9 mouse cellular contexts compared by ENCODE assay signal in the genomic region with DNA sequence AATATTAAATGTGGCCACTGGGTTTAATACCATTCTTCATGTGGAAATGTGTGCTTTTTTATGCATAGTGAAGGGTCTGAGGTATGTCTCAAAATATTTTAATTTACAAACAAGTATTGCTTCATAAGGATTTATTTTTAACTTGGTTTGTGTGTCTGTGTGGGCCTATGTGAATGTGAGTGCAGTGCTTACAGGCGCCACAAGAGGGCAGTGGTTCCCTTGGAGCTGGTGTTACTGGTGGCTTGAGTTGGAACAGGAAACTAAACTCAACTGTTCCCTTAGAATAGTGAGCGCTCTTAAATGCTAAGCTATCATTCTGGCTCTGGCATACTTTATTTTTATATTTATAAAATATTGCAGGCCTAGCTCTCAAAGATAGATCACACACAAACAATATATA. TPM values are rescaled to one million over a fixed set of nuclear protein-coding genes. Genes with fewer than 3 reads are reported as not detected.
DNase-seq lines count a peak whose midpoint lies in the region; ATAC-seq and TF ChIP-seq lines count a peak whose summit lies in the region.
"Had no signal": no experiment of that assay in that cellular context is flagged by ENCODE, and none has a peak within 500 bp of the region (broad histone marks: within the 10 kb centered on the region; RNA-seq: fewer than 3 reads in every experiment).

No protein-coding gene starts in this region.

- H3K36me3 ChIP-seq in midbrain, embryonic 10.5 days: no peaks in the 10 kb centered on the region
- no peaks in the 10 kb centered on the region for H3K36me3 ChIP-seq in midbrain, embryonic 16.5 days (ENCODE audit: control insufficient read depth, insufficient read depth, low read length)
- H3K36me3 ChIP-seq: heart, embryonic 15.5 days had no signal

- TF ChIP-seq CTCF in gastrocnemius, adult 2 months (IDR thresholded peaks at IDR 0.05): peak; percentile 41; the same call in 1 of the 2 replicates

- no peaks in the 10 kb centered on the region for H3K4me1 ChIP-seq in midbrain, embryonic 10.5 days
- no peaks in the 10 kb centered on the region for H3K4me1 ChIP-seq in midbrain, embryonic 16.5 days (ENCODE audit: control insufficient read depth, insufficient read depth, low read length)
- H3K4me1 ChIP-seq: heart, embryonic 15.5 days had no signal

- H3K9me3 ChIP-seq in midbrain, embryonic 10.5 days (replicated peaks): no peaks in the 10 kb centered on the region
- H3K9me3 ChIP-seq in midbrain, embryonic 16.5 days (replicated peaks; ENCODE audit: control insufficient read depth, low read length, poor library complexity, severe bottlenecking): no peaks in the 10 kb centered on the region
- H3K9me3 ChIP-seq: heart, embryonic 15.5 days had no signal

- no peak overlapping the region for H3K4me2 ChIP-seq in midbrain, embryonic 16.5 days (ENCODE audit: low read length)
- H3K4me2 ChIP-seq: heart, embryonic 15.5 days had no signal

- no peak for ATAC-seq in midbrain, embryonic 16.5 days

- peaks cover 15% of the 10 kb centered on the region for H3K27me3 ChIP-seq in midbrain, embryonic 10.5 days (ENCODE audit: low read depth, poor library complexity, severe bottlenecking)
- H3K27me3 ChIP-seq in midbrain, embryonic 16.5 days (ENCODE audit: control insufficient read depth, insufficient read depth, low read depth, low read length): no peaks in the 10 kb centered on the region

- no peak overlapping the region for H3K27ac ChIP-seq in gastrocnemius, adult 2 months
- no peak overlapping the region for H3K27ac ChIP-seq in midbrain, embryonic 10.5 days (replicated peaks)
- H3K27ac ChIP-seq in midbrain, embryonic 16.5 days (ENCODE audit: low read length): no peak overlapping the region
- H3K27ac ChIP-seq: heart, embryonic 15.5 days had no signal

- peak; percentile 14 for DNase-seq in gastrocnemius, adult 2 months
- no peak for DNase-seq in gastrocnemius, adult 8-10 months (ENCODE audit: low spot score in 2 of 2)
- peak; percentile 53 for DNase-seq in midbrain, embryonic 10.5 days (ENCODE audit: low spot score)
- peak; percentile 46 to 53 for DNase-seq in adrenal gland, postnatal 36 days
- peak; percentile 10 for DNase-seq in kidney, postnatal 14 days
- DNase-seq in urinary bladder, postnatal 10 days (ENCODE audit: low spot score): no peak
- DNase-seq in Muller cell, postnatal 12 days (ENCODE audit: inconsistent ontology term): no peak

- no peak overlapping the region for H3K9ac ChIP-seq in midbrain, embryonic 16.5 days (ENCODE audit: low read depth, low read length)
- H3K9ac ChIP-seq: heart, embryonic 15.5 days had no signal

- intact Hi-C loops in gastrocnemius, adult 2 months (cut with DNase I): no loop called here

- 46% methylated on average over 2 of the region's 2 CpGs for WGBS in midbrain, embryonic 10.5 days
- 50% methylated on average over 2 of the region's 2 CpGs for WGBS in midbrain, embryonic 16.5 days

- no peak overlapping the region for H3K4me3 ChIP-seq in gastrocnemius, adult 2 months
- H3K4me3 ChIP-seq in midbrain, embryonic 10.5 days: no peak overlapping the region
- no peak overlapping the region for H3K4me3 ChIP-seq in midbrain, embryonic 16.5 days (ENCODE audit: low read depth, low read length)
- H3K4me3 ChIP-seq: heart, embryonic 15.5 days had no signal

RNA-seq across cellular contexts. Expression of a gene that starts 6.8 kb away (rescaled TPM):
- total RNA-seq in gastrocnemius, adult 2 months (2021): under 1 TPM; 0.18 to 0.39 TPM
- total RNA-seq in gastrocnemius, adult 8-10 months (2022): under 1 TPM; 0.04 to 0.54 (median 0.33) TPM
- 0.31 and 0.68 TPM in 2 replicates for polyA plus RNA-seq in midbrain, embryonic 10.5 days (2016; fragmentation: Nextera tagmentation; extraction: Ambion mirVana)
- polyA plus RNA-seq in midbrain, embryonic 16.5 days (2015; fragmentation: Nextera tagmentation; extraction: Ambion mirVana): 14.8 and 17.3 TPM in 2 replicates
- total RNA-seq in adrenal gland, postnatal 36 days (2021): 1 to 10 TPM; 4.1 to 4.3 TPM

Comparison
In these comparisons a context has a peak if more than half of its experiments do, and no peak if none do; other contexts are left out.
1. DNase-seq: peak in gastrocnemius, adult 2 months (single experiment), midbrain, embryonic 10.5 days (single experiment), adrenal gland, postnatal 36 days (2 of 2) and kidney, postnatal 14 days (single experiment); none in gastrocnemius, adult 8-10 months (0 of 2), urinary bladder, postnatal 10 days (single experiment) and Muller cell, postnatal 12 days (single experiment).